Mouse (Mus musculus): ENCODE measurements around the gene Zscan25.
"Not testable (repeated sequence)": the region's sequence is repeated elsewhere in the genome, so short reads cannot be mapped to it uniquely, and the experiment has no call there.

Gene Zscan25

GRCm38 (mm10) chr5:145280371-145281143, at the start of gene Zscan25:
Gene Zscan25 (plus strand): TSS chr5:145280500.
- in situ Hi-C loops (cut with MboI; ENCODE audit: low sequenced_read_pairs): no loop called here

- in situ Hi-C loops (cut with MboI; ENCODE audit: low sequenced_read_pairs): no loop called here
Measured at GRCm38 (mm10) chr5:145230641-145231040, 49.7 kb upstream of the Zscan25 start.

GRCm38 (mm10) chr5:145231367-145231871, 48.9 kb upstream of the Zscan25 start, which contains the start of gene Zfp655:
Gene Zfp655 (plus strand): TSS chr5:145231715.
- in situ Hi-C loops (cut with MboI; ENCODE audit: low sequenced_read_pairs): no loop called here

GRCm38 (mm10) chr5:145231893-145232411, 48.3 kb upstream of the Zscan25 start:
- in situ Hi-C loops (cut with MboI; ENCODE audit: low sequenced_read_pairs): no loop called here

GRCm38 (mm10) chr5:145234636-145235035, 45.7 kb upstream of the Zscan25 start:
- in situ Hi-C loops (cut with MboI; ENCODE audit: low sequenced_read_pairs): no loop called here

- in situ Hi-C loops (cut with MboI; ENCODE audit: low sequenced_read_pairs): no loop called here
Measured at GRCm38 (mm10) chr5:145249520-145249919, 30.8 kb upstream of the Zscan25 start.

- in situ Hi-C loops (cut with MboI; ENCODE audit: low sequenced_read_pairs): not testable (repeated sequence)
Measured at GRCm38 (mm10) chr5:145273568-145273967, 6.7 kb upstream of the Zscan25 start.

- in situ Hi-C loops (cut with MboI; ENCODE audit: low sequenced_read_pairs): no loop called here
Measured at GRCm38 (mm10) chr5:145279948-145280347, 352 bp upstream of the Zscan25 start.

GRCm38 (mm10) chr5:145288382-145288781, 8.1 kb downstream of the Zscan25 start:
- in situ Hi-C loops (cut with MboI; ENCODE audit: low sequenced_read_pairs): no loop called here

GRCm38 (mm10) chr5:145290697-145291096, 10.4 kb downstream of the Zscan25 start:
- in situ Hi-C loops (cut with MboI; ENCODE audit: low sequenced_read_pairs): no loop called here

GRCm38 (mm10) chr5:145292398-145292797, 12.1 kb downstream of the Zscan25 start:
- in situ Hi-C loops (cut with MboI; ENCODE audit: low sequenced_read_pairs): no loop called here

- in situ Hi-C loops (cut with MboI; ENCODE audit: low sequenced_read_pairs): no loop called here
Measured at GRCm38 (mm10) chr5:145300469-145300868, 20.2 kb downstream of the Zscan25 start.

GRCm38 (mm10) chr5:145301796-145302195, 21.5 kb downstream of the Zscan25 start:
- in situ Hi-C loops (cut with MboI; ENCODE audit: low sequenced_read_pairs): not testable (repeated sequence)

GRCm38 (mm10) chr5:145302424-145302823, 22.1 kb downstream of the Zscan25 start:
- in situ Hi-C loops (cut with MboI; ENCODE audit: low sequenced_read_pairs): no loop called here

GRCm38 (mm10) chr5:145306953-145307352, 26.7 kb downstream of the Zscan25 start:
- in situ Hi-C loops (cut with MboI; ENCODE audit: low sequenced_read_pairs): not testable (repeated sequence)

- in situ Hi-C loops (cut with MboI; ENCODE audit: low sequenced_read_pairs): not testable (repeated sequence)
Measured at GRCm38 (mm10) chr5:145307811-145308210, 27.5 kb downstream of the Zscan25 start.

GRCm38 (mm10) chr5:145313845-145314244, 33.5 kb downstream of the Zscan25 start:
- in situ Hi-C loops (cut with MboI; ENCODE audit: low sequenced_read_pairs): no loop called here

GRCm38 (mm10) chr5:145317141-145317540, 36.8 kb downstream of the Zscan25 start:
- in situ Hi-C loops (cut with MboI; ENCODE audit: low sequenced_read_pairs): no loop called here

GRCm38 (mm10) chr5:145338756-145339155, 58.5 kb downstream of the Zscan25 start:
- in situ Hi-C loops (cut with MboI; ENCODE audit: low sequenced_read_pairs): not testable (repeated sequence)

Data from CH12F3 (cell line).